Mouse (Mus musculus): ENCODE measurements around the gene Dab2.

GRCm38 (mm10) chr15:6321263-6321662, 21.7 kb downstream of the Dab2 start:
- TF ChIP-seq CTCF (IDR thresholded peaks at IDR 0.05; ENCODE audit: borderline replicate concordance, insufficient read depth, low read length): no peak
- no peak for TF ChIP-seq POLR2A (IDR thresholded peaks at IDR 0.05; ENCODE audit: low read depth, low read length)

Data from embryonic fibroblast, embryonic 13.5 days (primary cell).